ENCODE assay signal across 9 mouse cellular contexts in the genomic region with DNA sequence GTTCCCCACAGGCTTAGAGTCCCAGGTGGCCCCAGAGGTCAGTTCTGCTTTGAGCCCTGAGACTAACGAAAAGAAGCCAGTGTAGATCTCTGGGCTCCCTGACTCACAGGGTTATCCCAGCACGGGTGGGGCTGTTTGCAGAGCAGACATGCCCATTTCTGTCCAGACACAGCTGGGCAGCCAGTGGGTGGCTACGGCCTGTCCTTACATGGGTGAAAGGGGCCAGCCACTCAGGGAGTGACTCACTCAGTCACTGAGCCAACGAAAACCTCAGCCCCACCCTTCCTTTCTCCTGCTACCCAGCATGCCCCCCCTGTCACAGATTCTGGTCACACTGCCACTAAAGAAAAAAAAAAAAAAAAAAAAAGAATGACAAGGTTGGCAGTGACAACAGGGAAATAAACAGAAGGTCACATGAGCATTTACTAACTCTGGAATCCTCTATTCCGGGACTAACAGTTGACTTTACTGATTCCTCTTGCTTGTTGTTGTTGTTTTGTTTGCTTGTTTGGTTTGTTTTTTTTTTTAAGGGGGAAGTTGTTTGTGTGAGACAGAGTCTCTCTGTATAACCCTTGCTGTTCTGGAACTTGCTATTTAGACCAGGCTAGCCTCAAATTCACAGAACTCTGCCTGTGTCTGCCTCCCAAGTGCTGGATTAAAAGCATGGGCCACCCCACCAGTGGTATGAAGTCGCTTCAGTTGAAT. TPM values are rescaled to one million over a fixed set of nuclear protein-coding genes. Genes with fewer than 3 reads are reported as not detected.
DNase-seq lines count a peak whose midpoint lies in the region; ATAC-seq lines count a peak whose summit lies in the region.
"Had no signal": no experiment of that assay in that cellular context is flagged by ENCODE, and none has a peak within 500 bp of the region (broad histone marks: within the 10 kb centered on the region; RNA-seq: fewer than 3 reads in every experiment).

No protein-coding gene starts in this region.

- no peaks in the 10 kb centered on the region for H3K27me3 ChIP-seq in heart, embryonic 12.5 days (replicated peaks)
- H3K27me3 ChIP-seq in megakaryocyte, embryonic 14.5 days (replicated peaks) = no peaks in the 10 kb centered on the region

- peak overlapping the region; percentile 70 for H3K9ac ChIP-seq in heart, embryonic 12.5 days

- H3K9me3 ChIP-seq in heart, embryonic 12.5 days (replicated peaks) = no peaks in the 10 kb centered on the region
- no peaks in the 10 kb centered on the region for H3K9me3 ChIP-seq in megakaryocyte, embryonic 14.5 days

- 17% methylated on average over 6 of the region's 6 CpGs for WGBS in heart, embryonic 12.5 days

- peak; percentile 65 to 76 for DNase-seq in right cerebral cortex, postnatal 10 days (ENCODE audit: low spot score in 2 of 2)
- DNase-seq in right cerebral cortex, postnatal 36 days (ENCODE audit: low spot score in 2 of 2) = no peak
- DNase-seq in brain, adult 2 months (ENCODE audit: low read depth, low spot score) = peak; percentile 89
- DNase-seq in kidney, postnatal 36 days = peak; percentile 85 to 94
- DNase-seq in testis, postnatal 14 days (ENCODE audit: low spot score) = peak; percentile 64

- no peaks in the 10 kb centered on the region for H3K36me3 ChIP-seq in heart, embryonic 12.5 days
- H3K36me3 ChIP-seq in megakaryocyte, embryonic 14.5 days (replicated peaks; ENCODE audit: low read length) = no peaks in the 10 kb centered on the region

- peak overlapping the region; percentile 91 for H3K27ac ChIP-seq in heart, embryonic 12.5 days (ENCODE audit: poor library complexity, severe bottlenecking)

- no peak overlapping the region for H3K4me3 ChIP-seq in heart, embryonic 12.5 days
- peak overlapping the region; percentile 88 for H3K4me3 ChIP-seq in megakaryocyte, embryonic 14.5 days (replicated peaks)
- H3K4me3 ChIP-seq: erythroblast, embryonic 14.5 days had no signal

- peak; percentile 74 for ATAC-seq in heart, embryonic 12.5 days (ENCODE audit: insufficient number of reproducible peaks, low FRiP score)
- ATAC-seq in cerebellum, adult (ENCODE audit: insufficient number of reproducible peaks, low FRiP score, low TSS enrichment) = no peak

- peaks cover 75% of the 10 kb centered on the region for H3K4me1 ChIP-seq in heart, embryonic 12.5 days (replicated peaks)
- H3K4me1 ChIP-seq in megakaryocyte, embryonic 14.5 days = peaks cover 96% of the 10 kb centered on the region

- peak overlapping the region; percentile 21 for H3K4me2 ChIP-seq in heart, embryonic 12.5 days

RNA-seq across cellular contexts. Expression of gene Irf2bpl, which starts 50.7 kb away (rescaled TPM):
- polyA plus RNA-seq in heart, embryonic 12.5 days (2016; fragmentation: Nextera tagmentation; extraction: Ambion mirVana) = 57.8 and 59.5 TPM in 2 replicates
- 32.7 and 46.2 TPM in 2 replicates for polyA plus RNA-seq in megakaryocyte, embryonic 14.5 days (2012; ENCODE audit: insufficient read depth, low replicate concordance)

Comparison
In these comparisons a context has a peak if more than half of its experiments do, and no peak if none do; other contexts are left out.
1. DNase-seq: peak in right cerebral cortex, postnatal 10 days (2 of 2), brain, adult 2 months (single experiment), kidney, postnatal 36 days (2 of 2) and testis, postnatal 14 days (single experiment); none in right cerebral cortex, postnatal 36 days (0 of 2).